Mouse (Mus musculus) C2C12 (cell line): ENCODE measurements around the gene Mctp2. TPM values are rescaled to one million over a fixed set of nuclear protein-coding genes. Genes with fewer than 3 reads are reported as not detected.
A peak's percentile ranks its signal among the peaks of the same experiment; 100 is the strongest.
"Not testable (repeated sequence)": the region's sequence is repeated elsewhere in the genome, so short reads cannot be mapped to it uniquely, and the experiment has no call there.

Experiments used
- H3K27me3 ChIP-seq: one replicate; pipeline ENCODE4 v1.6.1; 2011; ENCODE audit not compliant: control insufficient read depth, insufficient read depth, insufficient read length
- H3K36me3 ChIP-seq: one replicate; pipeline ENCODE4 v1.6.1; 2011; ENCODE audit not compliant: control insufficient read depth, insufficient read depth
- H3K4me3 ChIP-seq: one replicate; pipeline ENCODE4 v1.5.1; 2011; ENCODE audit warnings: mild to moderate bottlenecking, control low read depth; ENCODE audit not compliant: poor library complexity, insufficient read depth, severe bottlenecking
- H3K79me2 ChIP-seq: one replicate; pipeline ENCODE4 v1.6.1; 2011; ENCODE audit not compliant: control insufficient read depth, insufficient read depth
- H3K79me3 ChIP-seq: one replicate; pipeline ENCODE4 v1.6.1; 2011; ENCODE audit warnings: low read depth, control low read depth
- H3ac ChIP-seq: one replicate; pipeline ENCODE3; 2011; ENCODE audit warnings: low read depth; ENCODE audit not compliant: control insufficient read depth, insufficient read length
- CEBPB ChIP-seq: IDR thresholded peaks from one replicate; pipeline ENCODE4 v1.6.1; 2011; ENCODE audit warnings: low read depth, mild to moderate bottlenecking, control low read depth, moderate library complexity
- CTCF ChIP-seq: IDR thresholded peaks from one replicate; pipeline ENCODE4 v1.5.1; 2011; ENCODE audit not compliant: control insufficient read depth, insufficient read depth, insufficient read length
- FOSL1 ChIP-seq: IDR thresholded peaks from one replicate; pipeline ENCODE4 v1.8.0; 2011; ENCODE audit warnings: mild to moderate bottlenecking, low read length; ENCODE audit not compliant: poor library complexity, insufficient read depth, severe bottlenecking
- MAX ChIP-seq: IDR thresholded peaks from one replicate; pipeline ENCODE4 v1.6.1; 2011; ENCODE audit warnings: mild to moderate bottlenecking, control low read depth
- MYOD1 ChIP-seq: IDR thresholded peaks from one replicate; pipeline ENCODE4 v1.6.1; 2011; ENCODE audit warnings: low read depth; ENCODE audit not compliant: control insufficient read depth, insufficient read length
- MYOG ChIP-seq: IDR thresholded peaks from one replicate; pipeline ENCODE4 v1.6.1; 2011; ENCODE audit not compliant: control insufficient read depth, insufficient read length; ENCODE audit errors: extremely low read depth
- USF1 ChIP-seq: IDR thresholded peaks from one replicate; pipeline ENCODE4 v1.6.1; 2011; ENCODE audit warnings: low read depth, mild to moderate bottlenecking, control low read depth, moderate library complexity
- polyA plus RNA-seq: library from polyadenylated mRNA; unstranded; fragments of >200 nt; fragmentation: generic; extraction: Trizol; gene quantifications from one replicate; pipeline ENCODE4 v1.2.1, GENCODE M21; 2012; ENCODE audit warnings: missing spikeins

Mctp2 gene
- polyA plus RNA-seq, 1 experiment = 0.81 TPM

DNA sequence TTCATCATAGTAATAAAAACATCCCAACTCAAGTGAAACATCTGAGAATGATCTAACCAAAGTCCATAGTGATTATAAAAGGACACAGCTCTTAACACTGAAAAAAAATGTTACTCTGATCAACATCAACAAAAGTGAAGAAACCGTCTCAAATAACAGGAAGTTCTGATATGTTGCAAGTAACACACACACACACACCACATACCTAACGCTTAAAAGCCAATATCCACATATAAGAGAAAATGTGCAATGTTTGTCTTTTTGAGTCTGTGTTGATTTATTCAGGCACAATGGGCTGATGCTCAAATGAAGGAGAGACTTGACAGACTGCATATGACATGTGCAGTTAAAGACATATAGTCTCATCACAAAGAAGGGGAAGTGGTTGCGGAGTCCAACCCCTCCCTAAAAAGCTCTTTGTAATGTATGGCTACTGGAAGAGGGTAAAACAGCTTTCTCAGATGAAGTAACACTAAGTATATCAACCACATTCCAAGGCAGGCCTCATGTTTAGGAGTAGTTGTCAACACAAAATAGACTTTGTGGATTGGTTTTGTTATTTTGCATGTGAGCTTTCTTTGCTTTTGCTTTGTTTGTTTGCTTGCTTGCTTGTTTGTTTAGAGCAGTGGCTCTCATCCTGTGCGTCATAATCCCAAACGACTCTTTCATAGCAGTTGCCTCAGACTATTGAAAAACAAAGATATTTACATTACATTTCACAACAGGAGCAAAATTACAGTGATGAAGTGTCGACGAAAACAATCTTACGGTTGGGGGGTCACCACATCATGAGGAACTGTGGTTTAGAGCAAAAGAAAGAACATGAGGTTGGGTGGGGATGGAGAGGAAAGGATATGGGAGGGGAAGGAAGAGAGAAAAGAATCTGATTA lies 45.4 kb downstream of the Mctp2 start:
- TF ChIP-seq CEBPB = no peak
- no peak for TF ChIP-seq CTCF
- TF ChIP-seq FOSL1 = no peak
- no peak for TF ChIP-seq MAX
- no peak for TF ChIP-seq MYOG
- TF ChIP-seq USF1 = no peak
- TF ChIP-seq MYOD1 = no peak
- Histone ChIP-seq H3K27me3 (no peaks in the 10 kb centered on the region), H3K36me3 (no peaks in the 10 kb centered on the region), H3ac (no peak overlapping the region), H3K4me3 (no peak overlapping the region), H3K79me3 (no peaks in the 10 kb centered on the region), H3K79me2 (no peaks in the 10 kb centered on the region)

DNA sequence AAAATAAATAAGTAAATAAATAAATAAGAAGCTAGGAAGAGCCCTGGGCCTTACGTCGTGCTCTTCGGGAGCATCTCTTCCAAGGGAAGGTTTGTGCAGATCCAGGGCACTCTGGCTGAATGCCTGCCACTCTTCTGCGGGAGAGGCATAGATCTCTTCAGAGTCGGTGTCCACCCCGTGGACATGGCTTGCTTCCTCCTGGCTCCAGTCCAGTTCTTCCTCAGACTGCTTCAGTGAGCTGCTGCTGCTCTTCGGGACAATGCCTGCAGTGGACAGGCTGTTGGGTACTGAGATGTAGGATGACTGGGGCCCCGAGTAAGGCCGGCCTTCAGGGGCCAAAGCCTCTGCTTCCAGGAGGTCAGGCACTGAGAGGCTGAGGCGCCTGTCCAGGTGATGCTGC lies 47.4 kb downstream of the Mctp2 start:
- Histone ChIP-seq H3K27me3 (no peaks in the 10 kb centered on the region), H3K79me3 (no peaks in the 10 kb centered on the region), H3K4me3 (no peak overlapping the region), H3ac (no peak overlapping the region), H3K36me3 (no peaks in the 10 kb centered on the region), H3K79me2 (no peaks in the 10 kb centered on the region)
- TF ChIP-seq MYOD1 (no peak), CTCF (no peak), USF1 (no peak), CEBPB (no peak), MAX (no peak), MYOG (no peak), FOSL1 (no peak)

DNA sequence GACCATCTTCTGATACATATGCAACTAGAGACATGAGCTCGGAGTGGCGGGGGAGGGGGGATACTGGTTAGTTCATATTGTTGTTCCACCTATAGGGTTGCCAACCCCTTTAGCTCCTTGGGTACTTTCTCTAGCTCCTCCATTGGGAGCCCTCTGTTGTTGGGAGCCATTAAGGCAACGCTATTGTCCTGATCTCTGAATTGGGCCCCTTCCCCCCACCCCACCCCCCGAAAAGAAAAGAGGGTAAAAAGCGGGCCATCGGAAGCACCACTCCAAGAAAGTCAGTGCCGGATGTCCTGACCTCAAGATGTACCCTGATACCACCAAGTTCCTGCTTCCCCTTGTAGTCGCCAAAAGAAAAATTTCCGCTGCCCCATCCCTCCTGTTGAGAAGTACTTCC lies 56.1 kb downstream of the Mctp2 start:
- H3K79me2 ChIP-seq, H3K79me3 ChIP-seq, H3K4me3 ChIP-seq, H3K27me3 ChIP-seq, H3ac ChIP-seq, H3K36me3 ChIP-seq: not testable (repeated sequence)

DNA sequence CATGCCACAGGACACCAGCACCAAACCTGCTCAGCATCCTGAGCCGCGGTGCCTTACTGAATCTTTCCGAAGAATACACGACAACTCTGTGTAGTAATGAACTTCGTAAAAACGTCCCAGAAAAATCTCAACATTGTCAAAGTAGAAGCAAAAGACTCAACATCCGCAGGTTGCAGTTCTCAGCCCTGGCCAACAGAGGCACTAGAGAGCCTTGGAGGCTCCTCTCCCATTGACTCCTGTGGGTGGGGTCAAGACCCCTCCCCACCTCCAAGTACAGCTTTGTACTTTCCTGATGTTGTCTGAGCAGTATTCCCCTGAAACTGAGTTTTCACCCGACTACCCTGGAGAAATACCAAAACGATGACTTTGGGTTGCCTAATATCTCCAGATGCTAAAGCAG lies 65.1 kb downstream of the Mctp2 start:
- no peaks in the 10 kb centered on the region for H3K36me3 ChIP-seq

DNA sequence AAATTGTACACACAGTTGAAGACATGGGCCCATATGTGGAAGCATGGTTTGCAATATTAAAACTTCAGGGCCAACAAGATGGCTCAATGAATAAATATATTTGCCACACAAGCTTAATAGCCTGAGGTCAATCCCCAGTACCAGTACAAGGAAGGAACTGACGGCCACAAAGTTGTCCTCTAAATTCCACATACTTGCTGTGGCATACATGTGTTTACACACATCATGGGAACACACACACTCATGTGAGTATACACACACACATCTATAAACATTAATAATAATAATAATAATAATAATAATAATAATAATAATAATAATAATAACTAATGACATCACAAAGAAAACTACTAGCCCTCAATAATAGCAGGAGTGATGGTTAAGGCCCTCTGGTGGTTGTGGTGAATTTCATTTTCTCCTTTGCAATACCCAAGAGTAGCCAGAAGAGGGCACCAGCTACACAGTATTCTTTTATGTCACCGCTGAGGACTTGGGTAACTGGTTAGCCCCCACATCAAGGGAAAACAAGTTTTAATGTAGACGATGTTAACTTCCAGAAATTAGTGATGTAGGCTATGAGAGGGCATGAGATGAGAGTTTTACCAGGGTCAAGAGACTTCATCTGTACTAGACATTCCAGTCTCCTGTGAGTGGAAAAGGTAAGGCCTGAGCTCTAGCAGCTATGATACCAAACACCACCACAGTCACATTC lies 66.5 kb downstream of the Mctp2 start:
- H3K4me3 ChIP-seq = no peak overlapping the region
- no peaks in the 10 kb centered on the region for H3K36me3 ChIP-seq
- TF ChIP-seq MAX = no peak
- TF ChIP-seq CTCF = peak; percentile 15
- H3ac ChIP-seq = no peak overlapping the region
- H3K79me3 ChIP-seq = no peaks in the 10 kb centered on the region
- H3K27me3 ChIP-seq = no peaks in the 10 kb centered on the region
- H3K79me2 ChIP-seq = no peaks in the 10 kb centered on the region

More for the DNA sequence above, 65.1 kb downstream of the Mctp2 start:
- no peak for TF ChIP-seq MYOD1
- TF ChIP-seq FOSL1 = no peak
- no peak for TF ChIP-seq USF1
- no peak for TF ChIP-seq CEBPB
- TF ChIP-seq MYOG = no peak
- no peak for TF ChIP-seq CTCF
- TF ChIP-seq MAX = no peak
- H3K79me2 ChIP-seq = no peaks in the 10 kb centered on the region
- no peaks in the 10 kb centered on the region for H3K79me3 ChIP-seq
- no peak overlapping the region for H3K4me3 ChIP-seq
- H3K27me3 ChIP-seq = no peaks in the 10 kb centered on the region
- H3ac ChIP-seq = no peak overlapping the region

DNA sequence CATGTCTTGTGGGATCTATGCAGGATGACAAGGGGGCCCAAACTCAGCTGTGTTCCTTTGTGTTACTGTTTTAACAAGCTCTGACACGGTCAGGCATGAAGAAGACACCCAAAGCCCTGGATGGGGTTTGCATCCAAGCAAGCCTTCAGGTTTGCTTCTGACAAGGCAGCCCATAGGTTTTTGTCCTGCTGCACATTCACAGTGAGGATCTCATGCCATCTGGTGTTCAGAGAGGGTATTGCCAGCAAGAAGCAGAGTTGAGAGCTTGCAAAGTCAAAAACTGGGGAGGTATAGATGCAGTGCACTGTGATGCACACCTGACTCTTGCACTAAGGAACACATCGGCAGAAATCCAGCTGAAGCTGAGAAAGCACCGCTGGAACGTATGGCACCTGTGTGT lies 67.8 kb downstream of the Mctp2 start:
- Histone ChIP-seq H3K27me3 (no peaks in the 10 kb centered on the region), H3K4me3 (no peak overlapping the region)
- TF ChIP-seq MAX (no peak), MYOG (no peak), USF1 (no peak), CTCF (no peak), CEBPB (no peak), FOSL1 (no peak)

More for the DNA sequence above, 67.8 kb downstream of the Mctp2 start:
- H3K79me3 ChIP-seq = no peaks in the 10 kb centered on the region
- H3K79me2 ChIP-seq = no peaks in the 10 kb centered on the region
- H3ac ChIP-seq = no peak overlapping the region
- no peaks in the 10 kb centered on the region for H3K36me3 ChIP-seq
